Mouse (Mus musculus) spleen, adult 10 weeks (tissue): ENCODE measurements around the gene Pkhd1. TPM values are rescaled to one million over a fixed set of nuclear protein-coding genes. Genes with fewer than 3 reads are reported as not detected.

Experiments used
- polyA plus RNA-seq: library from polyadenylated mRNA; stranded (reverse); fragments of 350-450 nt; fragmentation: Illumina TruSeq; extraction: RNeasy Lipid Tissue Mini Kit (QIAGEN cat#74804); gene quantifications from one replicate; pipeline ENCODE4 v1.2.3, GENCODE M21; 2015; ENCODE audit warnings: low replicate concordance; ENCODE audit not compliant: insufficient read depth

The Pkhd1 gene
- polyA plus RNA-seq = not detected

GRCm38 (mm10) chr1:20617849-20618530, at the start of gene Pkhd1:
Gene Pkhd1, minus strand, starts transcription at chr1:20618064.

Other genes starting within 250 kb of the Pkhd1 start
- gene Il17a, start 112.8 kb upstream of the Pkhd1 start, polyA plus RNA-seq = not detected
- gene Il17f, start 172.6 kb upstream of the Pkhd1 start, polyA plus RNA-seq = not detected
- 46.2 TPM for gene Mcm3, start 202.2 kb upstream of the Pkhd1 start, polyA plus RNA-seq